Mouse (Mus musculus): ENCODE data around the gene Slc16a12. TPM values are rescaled to one million over a fixed set of nuclear protein-coding genes. Genes with fewer than 3 reads are reported as not detected.

The Slc16a12 gene
- polyA plus RNA-seq (2014; fragmentation: Illumina TruSeq; extraction: RNeasy Lipid Tissue Mini Kit (QIAGEN cat#74804); ENCODE audit: low read depth, low replicate concordance) = 0.70 TPM

GRCm38 (mm10) chr19:34746688-34747504 is at the start of gene Slc16a12:
Slc16a12 (minus strand) TSS chr19:34747289.

GRCm38 (mm10) chr19:34640623-34641022 is 106.5 kb downstream of the Slc16a12 start, which contains the start of the genes Ifit1bl2 and Ifit1:
Ifit1bl2 (minus strand) TSS chr19:34640743.
Ifit1 (plus strand) TSS chr19:34640871.

Other genes with a start within 250 kb of the Slc16a12 start
- gene Lipa, start 219.8 kb downstream of the Slc16a12 start, polyA plus RNA-seq (2014; fragmentation: Illumina TruSeq; extraction: RNeasy Lipid Tissue Mini Kit (QIAGEN cat#74804); ENCODE audit: low read depth, low replicate concordance) = 9.7 TPM
- 0.87 TPM for gene Ifit2, start 196.6 kb downstream of the Slc16a12 start, polyA plus RNA-seq (2014; fragmentation: Illumina TruSeq; extraction: RNeasy Lipid Tissue Mini Kit (QIAGEN cat#74804); ENCODE audit: low read depth, low replicate concordance)
- gene Ifit3, start 163.8 kb downstream of the Slc16a12 start, polyA plus RNA-seq (2014; fragmentation: Illumina TruSeq; extraction: RNeasy Lipid Tissue Mini Kit (QIAGEN cat#74804); ENCODE audit: low read depth, low replicate concordance) = 1.5 TPM
- gene Ifit1bl1, start 145.3 kb downstream of the Slc16a12 start, polyA plus RNA-seq (2014; fragmentation: Illumina TruSeq; extraction: RNeasy Lipid Tissue Mini Kit (QIAGEN cat#74804); ENCODE audit: low read depth, low replicate concordance) = not detected
- gene Ifit3b, start 139.3 kb downstream of the Slc16a12 start, polyA plus RNA-seq (2014; fragmentation: Illumina TruSeq; extraction: RNeasy Lipid Tissue Mini Kit (QIAGEN cat#74804); ENCODE audit: low read depth, low replicate concordance) = 0.71 TPM
- gene Ifit1bl2, start 106.5 kb downstream of the Slc16a12 start, polyA plus RNA-seq (2014; fragmentation: Illumina TruSeq; extraction: RNeasy Lipid Tissue Mini Kit (QIAGEN cat#74804); ENCODE audit: low read depth, low replicate concordance) = 0.13 TPM
- 0.57 TPM for gene Ifit1, start 106.4 kb downstream of the Slc16a12 start, polyA plus RNA-seq (2014; fragmentation: Illumina TruSeq; extraction: RNeasy Lipid Tissue Mini Kit (QIAGEN cat#74804); ENCODE audit: low read depth, low replicate concordance)
- 53.6 TPM for gene Pank1, start 132.2 kb upstream of the Slc16a12 start, polyA plus RNA-seq (2014; fragmentation: Illumina TruSeq; extraction: RNeasy Lipid Tissue Mini Kit (QIAGEN cat#74804); ENCODE audit: low read depth, low replicate concordance)
- 102 TPM for gene Kif20b, start 175.1 kb upstream of the Slc16a12 start, polyA plus RNA-seq (2014; fragmentation: Illumina TruSeq; extraction: RNeasy Lipid Tissue Mini Kit (QIAGEN cat#74804); ENCODE audit: low read depth, low replicate concordance)